18 mouse cellular contexts compared by ENCODE assay signal in the genomic region with DNA sequence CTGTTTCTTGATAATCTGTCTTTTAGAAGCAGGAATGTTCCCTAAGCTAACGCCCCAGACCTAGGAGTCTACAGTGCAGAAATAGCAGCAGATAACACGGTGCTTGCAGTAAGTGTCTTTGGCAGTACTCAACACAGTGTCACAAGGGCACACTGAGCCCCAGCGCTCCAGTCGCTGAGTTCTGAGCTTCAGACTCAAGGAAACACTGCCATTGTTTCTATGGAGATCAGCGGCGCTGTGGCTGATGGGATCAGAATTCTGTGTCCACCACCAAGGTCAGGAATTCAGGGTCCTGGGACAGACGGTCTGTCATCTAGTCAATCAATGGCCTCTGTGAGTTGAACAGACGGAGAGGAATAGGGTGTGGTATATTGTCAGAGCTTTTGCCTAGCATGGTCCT. TPM values are rescaled to one million over a fixed set of nuclear protein-coding genes. Genes with fewer than 3 reads are reported as not detected.
DNase-seq lines count a peak whose midpoint lies in the region; ATAC-seq and TF ChIP-seq lines count a peak whose summit lies in the region.
"Had no signal": no experiment of that assay in that cellular context is flagged by ENCODE, and none has a peak within 500 bp of the region (broad histone marks: within the 10 kb centered on the region; RNA-seq: fewer than 3 reads in every experiment).

No protein-coding gene starts in this region.

- intact Hi-C loops in heart, postnatal 10 days (cut with DNase I), result no loop called here

- H3K4me2 ChIP-seq in neural tube, embryonic 15.5 days, result no peak overlapping the region
- H3K4me2 ChIP-seq: kidney, embryonic 15.5 days had no signal

- no peaks in the 10 kb centered on the region for H3K36me3 ChIP-seq in ES-E14 (ENCODE audit: control insufficient read depth, insufficient read depth, low read length, poor library complexity, severe bottlenecking)
- no peaks in the 10 kb centered on the region for H3K36me3 ChIP-seq in neural tube, embryonic 15.5 days
- H3K36me3 ChIP-seq: embryonic facial prominence, embryonic 10.5 days; kidney, embryonic 15.5 days; midbrain, embryonic 10.5 days had no signal

- peak; percentile 17 for DNase-seq in adrenal gland, postnatal 10 days
- DNase-seq in adrenal gland, adult 18-20 months (ENCODE audit: low spot score in 2 of 2), result no peak
- DNase-seq in ES-E14 (ENCODE audit: low read depth, low spot score), result no peak
- DNase-seq in heart, adult 9 months (ENCODE audit: low spot score in 2 of 2), result peak; percentile 70 to 71
- peak; percentile 75 to 83 for DNase-seq in heart, postnatal 10 days
- DNase-seq in right cerebral cortex, postnatal 4 days, result no peak
- DNase-seq in kidney, postnatal 10 days, result no peak
- DNase-seq: cerebellum, postnatal 25 days; lung, postnatal 36 days; retina, postnatal 1 day; thymus, postnatal 36 days had no signal

- no peaks in the 10 kb centered on the region for H3K9me3 ChIP-seq in ES-E14 (ENCODE audit: control insufficient read depth, insufficient read depth, low read depth, low read length)
- H3K9me3 ChIP-seq in neural tube, embryonic 15.5 days (replicated peaks), result no peaks in the 10 kb centered on the region
- H3K9me3 ChIP-seq: embryonic facial prominence, embryonic 10.5 days; kidney, embryonic 15.5 days; midbrain, embryonic 10.5 days had no signal

- no peaks in the 10 kb centered on the region for H3K27me3 ChIP-seq in neural tube, embryonic 15.5 days (replicated peaks)
- H3K27me3 ChIP-seq: kidney, embryonic 15.5 days had no signal

- 81% methylated on average over 8 of the region's 8 CpGs for WGBS in neural tube, embryonic 15.5 days

- peaks cover 9 to 16% of the 10 kb centered on the region in 2 experiments for H3K4me1 ChIP-seq in ES-E14 (ENCODE audit: control insufficient read depth in 2 of 2, insufficient read depth in 2 of 2, low read length in 2 of 2, poor library complexity in 1 of 2)
- H3K4me1 ChIP-seq in neural tube, embryonic 15.5 days, result no peaks in the 10 kb centered on the region
- H3K4me1 ChIP-seq: embryonic facial prominence, embryonic 10.5 days; kidney, embryonic 15.5 days; midbrain, embryonic 10.5 days had no signal

- in situ Hi-C loops in ES-E14 (cut with MboI; ENCODE audit: low sequenced_read_pairs in 2 of 2, unreplicated experiment in 2 of 2), result no loop called here

- no peak for ATAC-seq in neural tube, embryonic 15.5 days (ENCODE audit: low FRiP score)
- ATAC-seq: inflammation-experienced regulatory T-cells, adult 6 months had no signal

- peak overlapping the region; percentile 26; the same call in 1 of the 2 replicates for H3K27ac ChIP-seq in ES-E14 (ENCODE audit: insufficient read depth, low read depth, low read length, poor library complexity, severe bottlenecking)
- H3K27ac ChIP-seq in neural tube, embryonic 15.5 days (replicated peaks), result no peak overlapping the region
- H3K27ac ChIP-seq: embryonic facial prominence, embryonic 10.5 days; kidney, embryonic 15.5 days; layer of hippocampus, adult 2 months; midbrain, embryonic 10.5 days had no signal

- peak overlapping the region in 1 of 2 experiments; percentile 35; a peak in 2 of 4 replicates for H3K4me3 ChIP-seq in ES-E14 (ENCODE audit: insufficient read depth in 1 of 2, low read depth in 1 of 2, low read length in 2 of 2, poor library complexity in 1 of 2, severe bottlenecking in 1 of 2)
- H3K4me3 ChIP-seq in neural tube, embryonic 15.5 days (replicated peaks), result no peak overlapping the region
- H3K4me3 ChIP-seq: embryonic facial prominence, embryonic 10.5 days; erythroblast, embryonic 14.5 days; kidney, embryonic 15.5 days; layer of hippocampus, adult 2 months; midbrain, embryonic 10.5 days had no signal

- no peak overlapping the region for H3K9ac ChIP-seq in ES-E14 (ENCODE audit: insufficient read depth, low read depth, low read length, poor library complexity, severe bottlenecking)
- no peak overlapping the region for H3K9ac ChIP-seq in neural tube, embryonic 15.5 days (replicated peaks)
- H3K9ac ChIP-seq: kidney, embryonic 15.5 days had no signal

TF ChIP-seq in ES-E14, 5 proteins besides CTCF, POLR2A, EP300 and RAD21:
- TF ChIP-seq ZC3H11A (IDR thresholded peaks at IDR 0.05; ENCODE audit: borderline replicate concordance, low read depth, low read length), result no peak
- no peak for TF ChIP-seq HCFC1 (IDR thresholded peaks at IDR 0.05; ENCODE audit: borderline replicate concordance, insufficient read depth, low read length)
- TF ChIP-seq MAFK (IDR thresholded peaks at IDR 0.05; ENCODE audit: insufficient read depth, low read depth, low read length), result no peak
- TF ChIP-seq CHD2 (IDR thresholded peaks at IDR 0.05; ENCODE audit: low read depth, low read length), result no peak
- no peak for TF ChIP-seq ZNF384 (IDR thresholded peaks at IDR 0.05; ENCODE audit: low read depth, low read length)

RNA-seq across cellular contexts. Expression of a gene that starts 30.4 kb away (rescaled TPM):
- total RNA-seq in adrenal gland, postnatal 10 days (2021), result 100 to 1,000 TPM in 1 of 2 experiments, 10 to 100 TPM in 1; 99.1 to 123 TPM
- 100 to 1,000 TPM; 155 to 163 TPM for total RNA-seq in adrenal gland, adult 18-20 months (2021)
- 174 and 210 TPM in 2 replicates for total RNA-seq in ES-E14 (2012; rRNA removed)
- 100 to 1,000 TPM; 156 to 159 TPM for total RNA-seq in heart, postnatal 10 days (2021)
- polyA plus RNA-seq in neural tube, embryonic 15.5 days (2015; fragmentation: Nextera tagmentation; extraction: Ambion mirVana), result 35.2 and 40.3 TPM in 2 replicates

Comparison
In these comparisons a context has a peak if more than half of its experiments do, and no peak if none do; other contexts are left out.
1. DNase-seq: peak in adrenal gland, postnatal 10 days (single experiment), heart, adult 9 months (2 of 2) and heart, postnatal 10 days (2 of 2); none in adrenal gland, adult 18-20 months (0 of 2), ES-E14 (single experiment), right cerebral cortex, postnatal 4 days (single experiment) and kidney, postnatal 10 days (single experiment).